Mouse (Mus musculus): ENCODE measurements around the gene Map2k7.
A peak's percentile ranks its signal among the peaks of the same experiment; 100 is the strongest.

DNA sequence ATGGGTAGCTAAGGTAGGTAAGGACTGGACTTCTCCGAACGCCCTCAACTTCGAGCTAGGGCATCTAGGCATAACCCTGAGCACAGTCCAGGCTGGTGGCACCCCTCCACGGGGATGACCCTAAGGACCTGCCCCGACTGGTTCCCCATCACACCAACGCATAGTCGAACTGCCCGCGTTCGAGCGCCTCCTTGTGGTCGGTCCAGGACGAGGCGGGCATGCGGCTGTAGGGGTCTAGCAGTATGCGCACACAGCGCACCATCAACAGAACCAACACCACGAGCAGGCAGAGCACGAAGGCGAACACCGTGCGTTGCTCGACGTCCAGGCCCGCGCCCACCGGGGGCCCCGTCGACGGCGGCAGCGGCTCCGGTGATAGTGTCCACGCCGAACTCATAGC, 19.7 kb downstream of the Map2k7 start:
- TF ChIP-seq CTCF (IDR thresholded peaks at IDR 0.05; ENCODE audit: low read depth) (peak; percentile 77), EP300 (IDR thresholded peaks at IDR 0.05; ENCODE audit: low read depth) (no peak)
